Mouse (Mus musculus): Measurements from ENCODE around the gene Ugt1a7c.
"Not testable (repeated sequence)": the region's sequence is repeated elsewhere in the genome, so short reads cannot be mapped to it uniquely, and the experiment has no call there.

The Ugt1a7c gene

GRCm38 (mm10) chr1:88224029-88224776 is 129.3 kb downstream of the Ugt1a7c start:
- DNase-seq (ENCODE audit: low spot score) = no peak

GRCm38 (mm10) chr1:88225301-88225700 is 130.4 kb downstream of the Ugt1a7c start:
- not testable (repeated sequence) for DNase-seq (ENCODE audit: low spot score)

DNA sequence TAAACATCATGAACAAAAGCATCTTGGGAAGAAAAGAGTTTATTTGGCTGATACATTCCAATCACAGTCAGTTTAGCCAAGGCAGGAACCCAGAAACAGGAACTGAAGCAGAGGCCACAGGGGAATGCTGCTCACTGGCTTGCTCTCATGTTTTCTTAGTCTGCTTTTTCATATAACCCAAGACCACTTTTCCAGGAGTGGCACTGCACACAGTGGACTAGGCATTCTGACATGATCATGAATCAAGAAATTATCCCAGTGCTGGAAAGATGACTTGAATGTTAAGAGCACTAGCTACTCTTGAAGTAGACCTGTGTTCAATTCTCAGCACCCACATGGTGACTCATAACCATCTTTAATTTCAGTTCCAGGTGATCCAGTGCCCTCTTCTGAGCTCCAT is 130.9 kb downstream of the Ugt1a7c start:
- DNase-seq (ENCODE audit: low spot score) = no peak

DNA sequence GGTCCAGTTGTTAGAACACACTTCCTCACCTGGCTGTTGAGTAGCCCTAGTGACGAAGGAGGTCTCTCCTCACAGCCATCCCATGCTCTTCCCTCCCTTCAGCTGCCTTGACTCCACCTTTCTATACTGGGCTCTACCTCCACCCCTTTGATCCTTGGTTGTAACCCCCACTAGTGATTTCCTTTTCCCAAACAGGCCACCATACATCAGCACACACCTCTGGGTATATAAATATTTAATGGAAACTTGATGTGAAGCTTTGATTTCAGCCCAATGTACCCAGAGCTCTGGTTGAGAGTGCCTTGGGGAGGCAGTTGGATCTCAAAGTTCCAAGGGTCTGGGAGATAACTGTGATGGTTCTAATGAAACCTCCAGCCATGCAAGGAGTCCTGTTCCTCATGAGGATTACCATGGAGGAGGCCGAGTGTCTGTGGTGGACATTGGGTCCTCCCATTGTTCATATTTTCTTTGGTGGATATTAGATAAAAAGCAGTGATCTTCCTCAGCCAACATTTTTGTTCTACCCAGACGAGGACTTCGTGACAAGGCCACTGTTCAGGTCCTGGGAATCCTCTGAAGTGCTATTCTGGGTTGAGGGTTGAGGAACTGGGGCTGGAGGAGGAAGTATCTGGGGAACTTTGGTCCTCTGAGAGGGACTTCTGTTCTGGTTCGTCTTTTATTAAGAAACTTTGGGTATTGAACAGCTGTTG is 132.0 kb downstream of the Ugt1a7c start, which contains the start of gene Mroh2a:
Gene Mroh2a (plus strand): TSS at position 317 of the 710 bp plus-strand sequence.
- no peak for DNase-seq (ENCODE audit: low spot score)

- no peak for DNase-seq (ENCODE audit: low spot score)
Observed at GRCm38 (mm10) chr1:88227482-88227881, 132.6 kb downstream of the Ugt1a7c start.

- DNase-seq (ENCODE audit: low spot score) = no peak
Observed at GRCm38 (mm10) chr1:88228121-88228520, 133.3 kb downstream of the Ugt1a7c start.

GRCm38 (mm10) chr1:88229566-88229965 is 134.7 kb downstream of the Ugt1a7c start:
- DNase-seq (ENCODE audit: low spot score) = no peak

GRCm38 (mm10) chr1:88229986-88230385 is 135.1 kb downstream of the Ugt1a7c start:
- DNase-seq (ENCODE audit: low spot score) = no peak

- DNase-seq (ENCODE audit: low spot score) = no peak
Observed at GRCm38 (mm10) chr1:88230421-88230820, 135.6 kb downstream of the Ugt1a7c start.

GRCm38 (mm10) chr1:88230981-88231802 is 136.3 kb downstream of the Ugt1a7c start:
- no peak for DNase-seq (ENCODE audit: low spot score)

GRCm38 (mm10) chr1:88231803-88232499 is 137.1 kb downstream of the Ugt1a7c start:
- no peak for DNase-seq (ENCODE audit: low spot score)

- DNase-seq (ENCODE audit: low spot score) = no peak
Observed at GRCm38 (mm10) chr1:88232664-88233380, 138.0 kb downstream of the Ugt1a7c start.

GRCm38 (mm10) chr1:88233421-88234247 is 138.8 kb downstream of the Ugt1a7c start:
- no peak for DNase-seq (ENCODE audit: low spot score)

GRCm38 (mm10) chr1:88234248-88234610 is 139.4 kb downstream of the Ugt1a7c start:
- DNase-seq (ENCODE audit: low spot score) = no peak

- no peak for DNase-seq (ENCODE audit: low spot score)
Observed at GRCm38 (mm10) chr1:88234646-88235045, 139.8 kb downstream of the Ugt1a7c start.

- DNase-seq (ENCODE audit: low spot score) = no peak
Observed at GRCm38 (mm10) chr1:88235046-88235893, 140.4 kb downstream of the Ugt1a7c start.

DNA sequence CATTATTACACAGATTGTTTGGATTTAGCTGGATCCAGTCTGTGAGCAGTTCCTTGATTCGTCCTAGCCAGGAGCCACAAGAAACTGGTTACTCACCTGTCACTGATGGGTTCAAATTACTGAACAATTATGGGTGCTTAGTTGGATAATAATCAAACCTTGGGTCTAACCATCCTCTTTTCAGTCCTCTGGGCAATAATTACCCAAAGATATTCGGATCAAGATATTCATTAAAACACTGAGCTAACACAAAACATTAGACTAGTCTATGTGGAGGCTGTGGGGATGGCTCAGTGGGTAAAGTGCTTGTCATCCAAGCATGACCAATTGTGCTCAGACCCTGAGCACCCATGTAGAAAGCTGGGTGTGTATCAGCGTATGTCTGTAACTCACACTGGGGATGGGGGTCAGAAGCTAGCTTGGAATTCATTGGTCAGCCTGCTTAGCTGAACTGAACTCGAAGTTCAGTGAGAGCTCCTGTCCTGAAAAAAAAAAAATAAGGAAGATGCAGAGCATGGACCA is 141.1 kb downstream of the Ugt1a7c start:
- no peak for DNase-seq (ENCODE audit: low spot score)

- no peak for DNase-seq (ENCODE audit: low spot score)
Observed at GRCm38 (mm10) chr1:88237311-88237710, 142.4 kb downstream of the Ugt1a7c start.

DNA sequence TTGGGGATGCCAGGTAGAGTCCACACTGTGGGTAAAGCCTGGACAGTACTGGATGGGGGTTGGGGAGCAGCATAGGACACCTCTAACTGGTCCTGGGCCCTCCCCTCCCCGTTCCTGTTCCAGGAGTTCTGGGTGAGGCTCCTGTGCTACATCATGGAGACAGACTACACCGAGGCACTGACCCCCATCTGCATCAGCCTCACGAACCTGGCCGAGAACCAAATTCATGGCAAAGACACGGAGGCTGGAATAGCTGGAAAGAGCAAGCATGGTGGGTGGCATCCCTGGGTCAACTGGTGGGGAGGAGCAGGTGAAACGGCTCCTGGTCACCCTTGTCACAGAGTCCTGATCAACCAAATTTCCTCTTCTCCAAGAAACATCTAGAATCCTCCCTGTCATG is 143.9 kb downstream of the Ugt1a7c start:
- DNase-seq (ENCODE audit: low spot score) = no peak

All from c-Kit-positive CD71-positive TER-119-positive erythroid progenitor cells, embryonic 14.5 days (primary cell).